Mouse (Mus musculus) heart, embryonic 14.5 days (tissue): ENCODE data around the gene Narfl. TPM values are rescaled to one million over a fixed set of nuclear protein-coding genes. Genes with fewer than 3 reads are reported as not detected.
"Not testable (repeated sequence)": the region's sequence is repeated elsewhere in the genome, so short reads cannot be mapped to it uniquely, and the experiment has no call there.

Experiments
- ATAC-seq: fragments of 200-750 bp; cut with Nextera tagmentation; 2 replicates; pipeline ENCODE4 v1.8.0; 2017; ENCODE audit warnings: low read depth, moderate TSS enrichment; ENCODE audit not compliant: insufficient number of reproducible peaks, insufficient read depth, low FRiP score
- H3K27ac ChIP-seq, 2 experiments: fragments of 200-500 bp in 1 of 2; fragments of 300-500 bp in 1 of 2; sonication (generic) in 1 of 2; replicated peaks in 1 of 2; 2 replicates each; pipeline ENCODE4 v1.5.1; 2012 to 2014; ENCODE audit warnings: low read depth in 2 of 2, low read length in 2 of 2, control low read depth in 1 of 2, mild to moderate bottlenecking in 1 of 2, mixed read lengths in 1 of 2; ENCODE audit not compliant: control insufficient read depth in 1 of 2, insufficient read depth in 1 of 2
- H3K27me3 ChIP-seq: fragments of 300-500 bp; sonication (generic); 2 replicates; pipeline ENCODE4 v1.6.1; 2014; ENCODE audit warnings: mild to moderate bottlenecking, low read length, control low read depth; ENCODE audit not compliant: control insufficient read depth, insufficient read depth
- H3K36me3 ChIP-seq: fragments of 300-500 bp; sonication (generic); 2 replicates; pipeline ENCODE4 v1.6.1; 2014; ENCODE audit warnings: mild to moderate bottlenecking, control low read depth, low read length, mixed read lengths; ENCODE audit not compliant: control insufficient read depth, insufficient read depth
- H3K4me1 ChIP-seq, 2 experiments: fragments of 200-500 bp in 1 of 2; fragments of 300-500 bp in 1 of 2; sonication (generic) in 1 of 2; 2 replicates each; pipeline ENCODE4 v1.6.1; 2012 to 2014; ENCODE audit warnings: low read length in 2 of 2, control low read depth in 1 of 2, mixed read lengths in 1 of 2; ENCODE audit not compliant: control insufficient read depth in 2 of 2, insufficient read depth in 2 of 2
- H3K4me2 ChIP-seq: fragments of 300-500 bp; sonication (generic); 2 replicates; pipeline ENCODE4 v1.6.1; 2014; ENCODE audit warnings: mild to moderate bottlenecking, low read length
- H3K4me3 ChIP-seq, 2 experiments: fragments of 200-500 bp in 1 of 2; fragments of 300-500 bp in 1 of 2; sonication (generic) in 1 of 2; 2 replicates each; pipeline ENCODE4 v1.5.1; 2012 to 2014; ENCODE audit warnings: low read length in 2 of 2, mild to moderate bottlenecking in 2 of 2, control low read depth in 1 of 2, low read depth in 1 of 2, moderate library complexity in 1 of 2; ENCODE audit not compliant: control insufficient read depth in 1 of 2, insufficient read depth in 1 of 2
- H3K9ac ChIP-seq: fragments of 300-500 bp; sonication (generic); 2 replicates; pipeline ENCODE4 v1.6.1; 2014; ENCODE audit warnings: mild to moderate bottlenecking, low read length
- H3K9me3 ChIP-seq: fragments of 300-500 bp; sonication (generic); 2 replicates; pipeline ENCODE4 v1.6.1; 2016; ENCODE audit warnings: low read length, control low read depth; ENCODE audit not compliant: control insufficient read depth
- whole genome bisulfite sequencing: fragments of 180-500 bp; shearing (Covaris S2); extraction: QIAGEN DNeasy Blood & Tissue Kit; methylation state at CpG from one replicate; pipeline ENCODE4 v1.1.7; 2014; 5-methylcytosine and 5-hydroxymethylcytosine counted together
- polyA plus RNA-seq: library from polyadenylated mRNA; unstranded; fragments of >200 nt; fragmentation: Nextera tagmentation; extraction: Ambion mirVana; gene quantifications from 2 replicates; pipeline ENCODE4 v1.2.1, GENCODE M21; 2014

Gene Narfl
- polyA plus RNA-seq, 1 experiment from 2014 or later, result 37.2 TPM

- Histone ChIP-seq H3K36me3 (peaks cover 8% of the 10 kb centered on the region), H3K9ac (no peak within 1 kb of the TSS), H3K27me3 (no peaks in the 10 kb centered on the region; the same call in 1 of the 2 replicates), H3K4me1 (no peaks in the 10 kb centered on the region), H3K4me3 (no peak within 1 kb of the TSS), H3K9me3 (no peaks in the 10 kb centered on the region), H3K4me2 (no peak within 1 kb of the TSS), H3K27ac (no peak within 1 kb of the TSS)
- ATAC-seq, result no peak
- 75% methylated on average over 3 of the region's 3 CpGs for WGBS
Measured at GRCm38 (mm10) chr17:25735745-25736144, 37.8 kb upstream of the Narfl start, which contains the start of gene Mslnl. Gene Mslnl, plus strand, starts transcription at chr17:25736042.

- H3K27ac ChIP-seq, result no peak overlapping the region
- no peak for ATAC-seq
- no peaks in the 10 kb centered on the region for H3K9me3 ChIP-seq
- H3K27me3 ChIP-seq, result no peaks in the 10 kb centered on the region; the same call in 1 of the 2 replicates
- no peaks in the 10 kb centered on the region for H3K36me3 ChIP-seq
- no peak overlapping the region for H3K9ac ChIP-seq
- no peak overlapping the region for H3K4me3 ChIP-seq
- WGBS, result 60% methylated on average over 7 of the region's 7 CpGs
- H3K4me2 ChIP-seq, result no peak overlapping the region
- no peaks in the 10 kb centered on the region for H3K4me1 ChIP-seq
Measured at GRCm38 (mm10) chr17:25738861-25739260, 34.7 kb upstream of the Narfl start.

- not testable (repeated sequence) for H3K27me3 ChIP-seq, H3K4me1 ChIP-seq, H3K4me2 ChIP-seq, H3K9ac ChIP-seq, H3K36me3 ChIP-seq, H3K9me3 ChIP-seq, H3K27ac ChIP-seq, H3K4me3 ChIP-seq, ATAC-seq
- 62% methylated on average over 12 of the region's 12 CpGs for WGBS
Measured at GRCm38 (mm10) chr17:25741471-25741870, 32.1 kb upstream of the Narfl start.

GRCm38 (mm10) chr17:25743831-25744230, 29.7 kb upstream of the Narfl start:
- Histone ChIP-seq H3K36me3 (no peaks in the 10 kb centered on the region), H3K9ac (no peak overlapping the region), H3K27ac (no peak overlapping the region), H3K27me3 (no peaks in the 10 kb centered on the region; the same call in none of the 2 replicates), H3K4me3 (no peak overlapping the region), H3K9me3 (no peaks in the 10 kb centered on the region), H3K4me1 (no peaks in the 10 kb centered on the region), H3K4me2 (no peak overlapping the region)
- ATAC-seq, result no peak
- WGBS, result 83% methylated on average over 9 of the region's 9 CpGs

- no peaks in the 10 kb centered on the region for H3K4me1 ChIP-seq
- WGBS, result 74% methylated on average over 10 of the region's 10 CpGs
- H3K27ac ChIP-seq, result no peak overlapping the region
- ATAC-seq, result no peak
- no peaks in the 10 kb centered on the region for H3K36me3 ChIP-seq
- no peaks in the 10 kb centered on the region for H3K9me3 ChIP-seq
- no peaks in the 10 kb centered on the region; the same call in none of the 2 replicates for H3K27me3 ChIP-seq
- H3K9ac ChIP-seq, result no peak overlapping the region
- no peak overlapping the region for H3K4me2 ChIP-seq
- H3K4me3 ChIP-seq, result no peak overlapping the region
Measured at GRCm38 (mm10) chr17:25744311-25744710, 29.3 kb upstream of the Narfl start.

GRCm38 (mm10) chr17:25748238-25748637, 25.3 kb upstream of the Narfl start:
- no peak overlapping the region for H3K4me3 ChIP-seq
- 89% methylated on average over 4 of the region's 4 CpGs for WGBS
- H3K9me3 ChIP-seq, result no peaks in the 10 kb centered on the region
- no peak overlapping the region for H3K27ac ChIP-seq
- H3K27me3 ChIP-seq, result no peaks in the 10 kb centered on the region; the same call in 1 of the 2 replicates
- no peaks in the 10 kb centered on the region for H3K36me3 ChIP-seq
- no peak overlapping the region for H3K9ac ChIP-seq
- H3K4me1 ChIP-seq, result peaks cover 6 to 7% of the 10 kb centered on the region in 2 experiments; a peak in 3 of 4 replicates
- H3K4me2 ChIP-seq, result no peak overlapping the region
- ATAC-seq, result no peak

- Histone ChIP-seq H3K27ac (no peak overlapping the region), H3K4me2 (no peak overlapping the region), H3K4me3 (no peak overlapping the region), H3K9ac (no peak overlapping the region), H3K4me1 (peaks cover 6 to 7% of the 10 kb centered on the region in 2 experiments; a peak in 3 of 4 replicates), H3K9me3 (no peaks in the 10 kb centered on the region), H3K36me3 (no peaks in the 10 kb centered on the region), H3K27me3 (no peaks in the 10 kb centered on the region; the same call in 1 of the 2 replicates)
- WGBS, result 77% methylated on average over 6 of the region's 6 CpGs
- ATAC-seq, result no peak
Measured at GRCm38 (mm10) chr17:25749314-25749713, 24.3 kb upstream of the Narfl start.

- Histone ChIP-seq H3K4me1 (peaks cover 7 to 8% of the 10 kb centered on the region in 2 experiments; a peak in 3 of 4 replicates), H3K9me3 (no peaks in the 10 kb centered on the region), H3K36me3 (no peaks in the 10 kb centered on the region), H3K4me3 (no peak overlapping the region), H3K27me3 (no peaks in the 10 kb centered on the region), H3K27ac (no peak overlapping the region), H3K9ac (no peak overlapping the region), H3K4me2 (no peak overlapping the region)
- no peak for ATAC-seq
- 17% methylated on average over 5 of the region's 5 CpGs for WGBS
Measured at GRCm38 (mm10) chr17:25751446-25751845, 22.1 kb upstream of the Narfl start.
